Mouse (Mus musculus) myocyte (in vitro differentiated cells): ENCODE results near the gene Plcxd2.

Experiments used
- CEBPB ChIP-seq: IDR thresholded peaks from 2 replicates; pipeline ENCODE4 v1.6.1; 2011; ENCODE audit warnings: mild to moderate bottlenecking, moderate library complexity; ENCODE audit not compliant: poor library complexity, insufficient read depth, severe bottlenecking
- E2F4 ChIP-seq: IDR thresholded peaks from one replicate; pipeline ENCODE4 v1.6.1; 2011; ENCODE audit warnings: mild to moderate bottlenecking, control low read depth, moderate library complexity; ENCODE audit not compliant: insufficient read depth
- MAX ChIP-seq: IDR thresholded peaks from one replicate; pipeline ENCODE4 v1.6.1; 2011; ENCODE audit warnings: low read depth, mild to moderate bottlenecking, control low read depth
- MYOD1 ChIP-seq, 3 experiments: IDR thresholded peaks; one replicate each; pipeline ENCODE4 v1.6.1; 2011; ENCODE audit warnings: control low read depth in 2 of 3, low read depth in 2 of 3, mild to moderate bottlenecking in 2 of 3, moderate library complexity in 1 of 3; ENCODE audit not compliant: insufficient read length in 2 of 3, control insufficient read depth in 1 of 3
- POLR2A ChIP-seq: IDR thresholded peaks from one replicate; pipeline ENCODE4 v1.6.1; 2011; ENCODE audit warnings: low read depth, mild to moderate bottlenecking, control low read depth, moderate library complexity; ENCODE audit not compliant: insufficient read length
- POLR2AphosphoS2 ChIP-seq: IDR thresholded peaks from one replicate; pipeline ENCODE4 v1.6.1; 2011; ENCODE audit warnings: low read depth, control low read depth; ENCODE audit not compliant: insufficient read length
- TCF12 ChIP-seq: IDR thresholded peaks from one replicate; pipeline ENCODE4 v1.6.1; 2011; ENCODE audit warnings: mild to moderate bottlenecking, control low read depth; ENCODE audit not compliant: poor library complexity, insufficient read depth, severe bottlenecking
- TCF3 ChIP-seq: IDR thresholded peaks from one replicate; pipeline ENCODE4 v1.6.1; 2011; ENCODE audit warnings: low read depth, control low read depth; ENCODE audit not compliant: insufficient read length
- USF1 ChIP-seq: IDR thresholded peaks from one replicate; pipeline ENCODE4 v1.6.1; 2011; ENCODE audit warnings: low read depth, mild to moderate bottlenecking, control low read depth, moderate library complexity

- no peak for TF ChIP-seq POLR2A
- peak; percentile 58 for TF ChIP-seq CEBPB
- no peak for TF ChIP-seq USF1
- no peak for TF ChIP-seq MYOD1 (IDR thresholded peaks at IDR 0.05; ENCODE audit: control insufficient read depth in 1 of 3, insufficient read length in 2 of 3, low read depth in 2 of 3)
- TF ChIP-seq MAX, result no peak
- no peak for TF ChIP-seq POLR2AphosphoS2
- TF ChIP-seq E2F4, result no peak
- TF ChIP-seq TCF3, result no peak
- TF ChIP-seq TCF12, result no peak
These were observed 83.1 kb downstream of the Plcxd2 start for GRCm38 (mm10) chr16:45926875-45927274.
